Mouse (Mus musculus): ENCODE measurements around the gene Enah. TPM values are rescaled to one million over a fixed set of nuclear protein-coding genes. Genes with fewer than 3 reads are reported as not detected.

Enah gene
- total RNA-seq, 4 experiments from 2014 or later = 153 to 192 (median 162) TPM

DNA sequence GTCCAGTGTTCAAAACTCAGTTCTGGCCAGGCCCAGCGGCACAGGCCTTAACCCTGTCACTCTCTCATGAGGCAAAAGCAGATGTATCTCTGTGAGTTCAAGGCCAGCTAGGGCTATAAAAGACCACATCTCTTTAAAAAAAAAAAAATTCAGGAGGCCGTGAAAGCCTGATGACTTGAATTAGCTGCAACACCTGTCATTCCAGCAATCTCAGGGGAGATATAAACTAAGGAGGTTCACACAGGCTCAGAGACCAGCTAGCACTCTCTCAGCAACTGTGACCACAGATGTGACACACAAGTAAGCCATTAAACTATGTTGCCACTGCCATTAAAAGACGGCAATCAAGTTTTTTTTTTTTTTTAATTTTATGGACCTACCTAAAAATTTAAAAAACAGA, 56.0 kb downstream of the Enah start:
- DNase-seq (ENCODE audit: low spot score in 2 of 2) = no peak

DNA sequence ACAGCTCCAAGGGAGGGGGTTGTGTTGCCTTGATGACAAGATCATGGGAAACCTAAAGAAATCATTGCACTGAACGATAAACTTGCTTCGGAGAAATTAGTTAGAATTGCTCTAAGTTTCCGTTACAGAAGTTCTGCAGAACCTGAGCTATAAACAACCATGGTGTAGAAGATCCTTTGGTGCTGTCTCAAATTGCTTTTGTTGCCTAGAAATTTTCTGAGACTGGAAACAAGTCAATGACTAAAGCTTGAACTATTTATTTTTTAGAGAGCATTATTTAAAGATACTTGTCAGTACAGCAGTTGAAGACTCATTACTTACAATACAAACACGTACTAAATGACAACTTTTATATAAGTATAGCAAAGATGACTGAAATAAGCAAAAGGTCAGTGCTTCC, 56.4 kb downstream of the Enah start:
- no peak for DNase-seq (ENCODE audit: low spot score in 2 of 2)

DNA sequence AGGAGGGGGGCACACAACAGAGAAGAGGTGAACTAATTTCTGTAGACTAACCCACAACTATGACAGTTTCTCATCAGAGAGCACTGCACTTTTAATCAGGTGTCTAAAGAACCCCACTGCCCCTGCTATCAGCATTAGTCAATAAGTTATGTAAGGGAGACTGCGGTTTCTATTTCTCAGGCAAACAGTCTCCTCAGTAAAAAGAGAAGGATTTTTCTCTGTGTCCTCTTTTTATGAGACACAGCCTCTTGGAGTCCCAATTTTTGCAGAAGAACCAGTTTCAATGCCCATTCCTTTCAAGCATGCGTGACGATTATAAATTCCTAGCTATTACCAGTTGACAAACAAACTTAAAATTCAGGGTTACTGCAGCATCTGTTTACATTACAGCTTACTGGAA, 59.4 kb downstream of the Enah start:
- DNase-seq (ENCODE audit: low spot score in 2 of 2) = no peak

DNA sequence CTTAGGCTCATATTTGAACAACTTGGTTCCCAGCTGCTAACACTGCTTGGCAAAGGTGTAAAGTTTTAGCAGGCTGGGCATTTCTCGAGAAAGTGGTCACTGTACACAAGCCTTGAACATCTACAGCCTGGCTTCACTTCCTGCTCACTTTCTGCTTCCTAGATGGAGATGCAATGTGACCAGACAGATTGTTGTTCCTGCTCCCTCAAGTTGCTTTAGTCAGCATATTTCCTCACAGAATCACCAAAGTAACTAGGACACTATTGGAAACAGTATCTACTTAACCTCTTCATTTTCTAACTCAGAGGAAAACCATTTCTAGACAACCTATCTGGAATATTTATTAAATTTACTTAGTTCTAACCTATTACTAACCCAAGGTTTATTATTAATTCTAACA, 61.4 kb downstream of the Enah start:
- no peak for DNase-seq (ENCODE audit: low spot score in 2 of 2)

DNA sequence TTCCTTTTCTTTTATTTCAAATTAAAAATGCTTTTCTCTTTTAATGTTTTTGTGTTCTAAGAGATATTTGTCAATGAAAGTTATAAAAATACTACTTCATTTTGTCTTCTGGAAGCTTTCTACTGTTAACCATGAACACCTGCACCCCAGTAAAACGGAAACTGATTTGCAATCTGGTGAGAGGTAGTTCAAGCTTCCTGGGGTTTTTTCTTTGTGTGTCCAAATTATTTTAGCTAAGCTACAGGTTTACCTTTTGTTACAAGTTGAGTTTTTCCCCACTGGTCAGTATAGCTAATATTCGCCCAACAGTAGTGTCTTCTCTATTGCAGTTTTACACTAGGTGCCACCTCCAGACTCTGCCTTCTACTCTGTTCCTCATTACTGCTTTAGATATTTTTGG, 62.1 kb downstream of the Enah start:
- no peak for DNase-seq (ENCODE audit: low spot score in 2 of 2)

DNA sequence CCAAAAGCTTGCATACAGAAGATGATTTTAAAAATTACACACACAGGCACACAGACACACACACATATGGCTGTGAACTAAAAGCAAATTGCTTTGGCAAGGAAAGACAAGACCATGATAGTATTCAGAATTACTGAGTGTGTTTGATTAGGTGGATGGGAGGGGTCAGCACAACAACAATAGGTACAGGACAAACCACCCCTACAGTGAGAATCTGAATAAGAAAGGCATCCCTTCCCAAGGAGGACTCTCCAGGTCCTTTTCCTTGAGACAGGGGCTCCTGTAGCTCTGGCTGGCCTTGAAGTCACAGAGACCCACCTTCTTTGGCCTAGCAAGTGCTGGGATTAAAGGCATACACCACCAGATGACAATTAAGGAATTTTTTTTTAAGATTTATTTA, 66.2 kb downstream of the Enah start:
- no peak for DNase-seq (ENCODE audit: low spot score in 2 of 2)

DNA sequence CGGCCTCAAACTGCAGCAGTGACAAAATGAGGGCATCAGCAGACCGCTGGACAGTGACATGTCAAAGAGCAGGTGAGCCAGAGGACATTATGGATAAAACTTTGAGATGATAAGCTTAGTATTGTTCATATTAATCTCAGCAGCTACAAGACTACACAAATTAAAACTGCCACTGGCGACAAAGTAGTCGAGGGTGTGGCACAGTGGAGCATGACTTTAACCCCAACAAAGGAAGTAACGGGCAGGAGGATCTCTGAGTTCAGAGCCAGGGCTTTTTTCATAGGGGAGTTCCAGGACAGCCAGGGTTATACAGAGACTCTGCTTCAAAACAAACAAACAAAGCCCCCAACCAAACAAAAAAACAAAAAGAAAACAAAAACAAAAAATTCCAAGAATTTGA, 68.5 kb downstream of the Enah start:
- no peak for DNase-seq (ENCODE audit: low spot score in 2 of 2)

DNA sequence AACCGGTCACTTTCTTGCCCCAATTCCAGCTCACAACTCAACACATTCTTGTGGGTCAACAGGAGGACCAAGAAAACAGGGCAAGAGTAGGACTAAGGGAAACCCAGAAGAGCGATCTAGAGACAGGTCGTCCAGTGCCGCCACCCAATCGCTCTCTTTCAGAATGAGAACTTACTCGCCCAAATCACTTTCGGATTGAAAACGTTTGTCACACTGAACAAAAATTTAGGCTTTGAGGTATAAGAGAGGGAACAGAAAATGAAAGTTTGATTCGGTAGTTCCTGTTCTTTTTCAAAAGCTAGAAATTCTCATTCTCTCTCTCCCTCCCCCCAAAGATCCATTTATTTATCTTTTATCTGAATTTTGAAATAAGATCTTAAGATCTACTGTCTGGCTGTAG, 69.1 kb downstream of the Enah start:
- DNase-seq (ENCODE audit: low spot score in 2 of 2) = no peak

DNA sequence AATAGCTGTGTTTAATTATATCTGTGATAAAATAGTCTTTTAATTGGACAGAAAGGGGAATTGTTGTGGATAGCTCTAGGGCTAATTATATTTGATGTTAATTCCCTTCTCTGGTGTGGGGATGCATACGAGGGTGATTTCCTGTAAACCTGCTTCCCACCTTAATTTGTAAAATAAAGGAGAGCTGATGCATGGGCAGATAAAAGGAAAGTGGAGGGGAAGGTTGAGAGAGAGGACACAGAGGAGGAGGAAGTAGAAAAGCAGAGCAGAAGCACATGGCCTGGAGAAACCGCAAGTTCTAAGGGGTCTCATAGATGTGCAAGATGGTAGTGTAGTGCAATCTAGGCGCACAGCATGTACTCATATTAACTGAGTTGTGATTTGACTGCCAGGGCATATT, 71.6 kb downstream of the Enah start:
- DNase-seq (ENCODE audit: low spot score in 2 of 2) = no peak

DNA sequence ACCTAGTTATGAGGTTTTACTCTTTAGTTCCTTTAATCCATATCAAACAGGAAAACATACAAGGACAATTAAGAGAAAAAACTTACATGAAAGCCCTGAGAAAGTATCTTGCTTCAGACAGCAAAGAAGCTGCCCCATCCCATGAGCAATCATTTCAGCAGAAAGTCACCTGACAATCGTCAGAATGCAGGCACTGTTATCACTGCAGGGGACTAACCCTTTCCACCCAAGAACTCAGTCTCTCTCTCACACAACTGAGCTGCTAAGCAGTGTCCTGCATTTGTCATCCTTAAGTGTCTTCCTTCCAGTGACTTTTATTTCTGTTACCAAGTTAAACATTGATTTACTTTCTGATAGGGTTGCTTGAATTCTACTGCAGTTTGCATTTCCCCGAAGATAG, 82.7 kb downstream of the Enah start:
- no peak for DNase-seq (ENCODE audit: low spot score in 2 of 2)

DNA sequence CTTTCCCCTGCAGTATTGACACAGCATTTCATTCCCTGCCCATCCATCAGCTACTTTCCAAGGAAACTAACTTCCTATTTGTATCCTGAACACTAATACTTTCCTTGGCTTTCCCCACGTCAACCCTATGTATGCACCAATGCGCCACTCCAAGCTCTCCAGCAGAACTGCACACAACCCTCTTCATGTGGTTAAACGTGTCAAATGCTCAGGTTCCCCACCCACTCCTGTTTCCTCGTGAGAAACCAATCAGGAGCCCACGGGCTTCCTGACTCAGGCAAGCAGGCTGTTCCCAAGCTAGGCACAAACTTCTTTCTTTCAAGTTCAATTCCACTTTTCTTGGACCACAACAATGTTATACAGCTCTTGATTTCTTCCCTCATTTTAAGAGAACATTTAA, 91.4 kb downstream of the Enah start:
- DNase-seq (ENCODE audit: low spot score in 2 of 2) = no peak

DNA sequence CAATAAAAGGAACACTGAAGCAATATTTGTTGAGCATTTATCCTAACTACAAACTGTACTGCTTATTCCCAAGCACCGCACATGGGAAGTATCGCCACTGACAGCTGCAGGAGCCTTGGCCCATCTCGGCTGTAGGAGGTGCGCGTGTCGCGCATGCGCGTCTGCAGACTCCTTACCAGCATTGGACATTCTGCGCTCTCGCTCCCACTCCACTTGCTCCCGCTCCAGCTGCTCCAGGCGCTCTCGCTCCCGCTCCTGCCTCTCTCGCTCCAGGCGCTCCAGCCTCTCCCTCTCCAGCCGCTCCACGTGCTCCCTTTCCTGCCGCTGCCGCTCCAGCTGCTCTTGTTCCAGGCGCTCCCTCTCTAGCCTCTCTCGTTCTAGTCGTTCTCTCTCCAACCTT, 96.4 kb downstream of the Enah start:
- peak; percentile 11 to 76 for DNase-seq (ENCODE audit: low spot score in 2 of 2)

DNA sequence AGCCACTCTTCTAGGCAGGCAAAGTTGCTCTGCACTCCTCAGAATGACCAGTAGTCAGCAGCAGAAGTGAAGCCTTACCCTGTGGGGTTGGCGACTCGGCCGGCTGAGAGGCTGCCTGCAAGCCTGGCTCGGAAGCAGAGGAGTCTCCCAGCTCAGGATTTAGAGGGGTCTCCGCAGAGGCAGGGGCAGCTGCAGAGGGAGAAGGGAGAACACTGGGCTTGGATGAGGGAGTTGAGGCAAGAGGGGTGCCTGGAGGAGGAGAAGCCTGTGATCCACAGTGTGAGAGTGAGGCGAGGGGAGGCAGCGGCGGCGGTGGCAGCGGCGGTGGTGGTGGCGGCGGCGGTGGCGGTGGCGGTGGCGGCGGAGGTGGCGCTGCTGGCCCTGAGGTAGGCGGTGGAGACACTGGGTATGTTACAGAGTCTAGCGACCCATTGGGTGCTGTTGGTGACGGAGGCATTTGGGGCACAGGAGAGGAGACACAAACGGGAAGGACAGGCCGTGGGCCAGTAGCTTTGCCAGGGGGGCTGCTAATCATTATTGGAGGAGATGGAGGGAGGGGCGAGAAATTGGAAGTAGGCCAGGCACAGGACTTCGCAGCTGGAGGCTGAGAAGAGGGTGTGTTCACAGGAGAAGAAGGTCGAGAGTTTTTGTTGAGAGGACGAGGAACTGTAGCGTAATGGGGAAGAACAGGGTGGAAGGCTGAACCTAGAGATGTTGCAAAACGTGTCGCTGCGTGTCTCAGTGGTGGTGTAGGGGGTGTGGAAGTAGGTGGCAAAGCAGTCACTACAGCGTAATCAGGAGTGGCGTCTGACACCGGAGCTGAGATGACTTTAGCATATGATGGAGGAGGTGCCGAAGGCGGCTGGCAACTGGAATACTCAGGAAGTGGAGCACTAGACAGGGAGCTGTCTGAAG, 98.0 kb downstream of the Enah start:
- DNase-seq (ENCODE audit: low spot score in 2 of 2) = peak in 1 of 2 experiments; percentile 22

DNA sequence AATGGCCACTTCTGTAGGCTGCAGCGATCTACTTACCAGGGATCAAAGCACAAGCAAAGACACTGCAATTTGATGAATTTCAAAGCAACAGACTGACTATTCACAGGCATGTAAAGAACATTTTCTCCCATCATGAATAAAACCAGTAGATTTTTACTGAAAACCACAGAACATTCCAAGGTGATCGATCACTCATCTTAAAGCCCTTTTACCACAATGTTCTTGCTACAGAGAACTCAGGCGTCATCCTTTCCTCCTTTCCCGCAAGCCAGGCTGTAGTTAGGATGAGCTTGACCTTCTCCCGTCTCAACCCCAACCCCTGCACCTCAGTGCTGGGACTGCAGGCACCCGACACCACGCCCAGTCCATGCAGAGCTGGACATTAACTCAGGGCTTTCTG, 107.9 kb downstream of the Enah start:
- no peak for DNase-seq (ENCODE audit: low spot score in 2 of 2)

DNA sequence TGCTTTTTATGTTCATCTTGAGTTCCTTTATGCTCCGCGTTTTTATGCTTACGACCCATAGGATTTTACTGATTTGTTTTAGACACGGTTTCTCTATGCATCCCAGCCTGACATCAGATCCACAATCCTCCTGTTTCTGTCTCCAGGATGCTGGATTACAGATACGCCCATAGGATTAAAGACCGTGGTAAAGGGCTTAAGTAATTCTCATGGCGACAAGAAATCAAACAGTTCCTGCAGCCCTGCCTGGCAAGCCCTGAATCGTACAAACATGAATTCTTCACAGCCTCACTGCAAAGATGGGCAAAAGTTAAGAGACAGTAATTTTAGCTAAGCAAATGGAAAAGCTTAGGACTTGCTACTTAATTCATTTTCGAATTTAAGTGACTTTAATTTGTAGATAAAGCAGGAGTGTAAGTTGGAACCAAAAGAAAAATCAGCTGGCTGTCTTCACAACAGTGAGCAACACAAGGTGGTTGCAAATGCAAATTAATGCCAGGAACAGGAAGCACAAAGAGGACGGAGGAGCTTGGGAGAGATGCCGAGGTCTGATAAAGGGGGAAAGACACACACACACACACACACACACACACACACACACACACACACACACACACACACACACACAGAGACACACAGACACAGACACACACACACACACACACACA, 118.0 kb downstream of the Enah start:
- no peak for DNase-seq (ENCODE audit: low spot score in 2 of 2)

DNA sequence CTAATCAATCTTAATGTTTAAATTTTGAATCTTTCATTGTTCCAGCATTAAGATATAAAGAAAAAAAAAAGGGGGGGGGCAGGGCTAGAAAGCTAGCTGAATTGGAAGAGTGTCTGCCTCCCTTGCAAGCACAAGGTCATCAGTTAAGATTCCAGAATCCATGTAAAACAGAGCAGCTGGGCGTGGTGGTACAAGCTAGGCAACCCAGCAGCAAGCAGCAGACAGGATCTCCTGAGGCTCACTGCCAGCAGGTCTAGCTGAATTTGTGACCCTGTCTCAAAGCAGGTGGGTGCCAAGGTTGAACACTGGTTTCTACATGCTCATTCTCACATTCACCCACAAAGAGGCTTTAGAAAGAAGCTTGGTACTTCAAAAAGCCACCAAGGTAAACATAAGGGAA, 118.9 kb downstream of the Enah start:
- no peak for DNase-seq (ENCODE audit: low spot score in 2 of 2)

DNA sequence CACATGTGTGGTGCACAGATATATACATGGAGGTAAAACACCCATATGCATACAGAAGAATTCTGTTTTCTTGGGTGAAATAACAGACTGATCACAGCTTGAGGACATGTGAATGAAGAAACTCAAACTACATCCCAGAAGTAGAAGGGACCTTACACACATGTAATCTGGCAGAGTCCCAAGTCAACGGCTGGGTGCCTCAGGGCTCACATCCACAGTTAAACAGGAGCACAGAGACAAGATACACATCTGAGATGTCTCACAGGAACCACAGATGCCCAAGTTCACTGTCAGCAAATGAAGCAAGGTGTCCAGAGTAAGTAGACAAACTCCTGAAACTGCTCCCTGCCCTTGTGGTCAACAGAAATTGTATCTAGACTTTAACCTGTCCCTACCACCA, 120.8 kb downstream of the Enah start:
- DNase-seq (ENCODE audit: low spot score in 2 of 2) = no peak

DNA sequence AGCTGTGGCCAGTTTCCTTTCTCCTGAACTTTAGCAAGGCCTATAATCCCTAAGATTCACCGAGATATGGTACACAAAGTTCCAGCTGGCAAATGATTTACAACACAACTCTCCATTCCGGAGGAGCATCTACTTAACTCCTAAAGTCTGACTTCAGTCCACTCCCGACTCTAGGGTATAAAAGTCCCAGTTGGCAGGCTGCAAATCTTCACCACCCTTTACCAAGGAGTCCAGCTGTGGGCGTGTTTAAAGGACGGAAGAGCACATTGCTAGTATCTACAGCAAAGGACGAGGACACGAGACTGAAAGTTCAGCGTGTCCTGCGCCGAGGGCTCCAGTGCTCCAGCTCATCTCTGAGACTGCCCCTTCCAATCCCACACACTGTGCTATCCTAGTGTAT, 122.8 kb downstream of the Enah start:
- no peak for DNase-seq (ENCODE audit: low spot score in 2 of 2)

DNA sequence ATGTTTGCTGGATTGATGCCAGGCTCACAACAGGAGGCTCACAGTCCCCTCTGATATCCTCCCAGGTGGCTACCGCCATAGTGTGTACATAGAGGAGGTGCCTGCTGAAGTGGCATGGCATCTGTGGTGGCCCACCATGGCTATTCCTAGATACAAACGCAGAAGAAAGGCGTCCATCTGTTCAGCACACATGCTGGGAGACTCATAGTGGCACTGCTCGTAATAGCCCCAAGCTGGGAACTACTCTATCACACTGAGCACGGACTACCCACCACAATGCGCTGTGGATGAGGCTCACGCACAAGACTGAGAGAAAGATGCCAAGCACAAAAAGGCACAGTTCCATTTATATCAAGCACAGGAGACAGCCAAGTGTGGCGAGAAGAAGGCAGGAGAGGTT, 126.1 kb downstream of the Enah start:
- DNase-seq (ENCODE audit: low spot score in 2 of 2) = peak in 1 of 2 experiments; percentile 79

DNA sequence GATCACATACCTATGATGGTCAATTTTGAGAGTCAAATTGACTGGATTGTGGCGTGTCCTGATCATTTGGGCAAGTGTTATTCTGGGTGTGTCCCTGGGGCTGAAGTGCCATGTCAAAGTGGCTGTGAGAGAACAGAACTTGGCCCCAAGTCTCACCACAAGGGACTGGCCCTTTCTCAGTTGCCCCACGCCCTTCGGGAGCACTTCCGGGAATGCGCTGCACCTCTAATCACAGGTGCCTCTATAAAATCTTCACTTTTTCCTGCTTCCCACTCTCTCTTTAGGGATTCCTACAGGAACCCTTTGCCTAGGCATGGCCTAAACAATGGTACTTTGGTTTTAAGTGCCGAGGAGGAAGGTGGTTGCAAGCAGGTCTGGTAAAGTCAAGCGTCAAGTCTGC, 130.1 kb downstream of the Enah start:
- DNase-seq (ENCODE audit: low spot score in 2 of 2) = no peak

DNA sequence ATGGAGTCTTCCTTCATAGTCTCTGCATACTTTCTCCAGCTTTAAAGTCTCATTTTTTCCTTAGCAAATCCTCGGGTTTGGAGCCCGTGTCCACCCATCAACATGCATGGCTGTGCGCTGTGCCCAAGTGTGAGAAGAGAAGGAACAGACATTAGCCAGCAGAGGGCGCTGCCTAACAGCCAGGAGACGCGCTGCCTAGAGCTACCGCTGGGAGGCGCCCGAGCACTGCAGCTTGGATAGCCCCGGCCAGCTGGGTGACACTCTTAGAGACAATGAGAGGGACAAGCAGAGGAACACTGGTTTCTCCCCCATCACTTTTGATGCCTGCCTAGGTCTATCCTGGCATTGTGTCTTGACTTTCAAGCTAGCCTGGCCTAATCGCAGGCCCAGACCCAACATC, 131.0 kb downstream of the Enah start:
- peak; percentile 57 to 93 for DNase-seq (ENCODE audit: low spot score in 2 of 2)

DNA sequence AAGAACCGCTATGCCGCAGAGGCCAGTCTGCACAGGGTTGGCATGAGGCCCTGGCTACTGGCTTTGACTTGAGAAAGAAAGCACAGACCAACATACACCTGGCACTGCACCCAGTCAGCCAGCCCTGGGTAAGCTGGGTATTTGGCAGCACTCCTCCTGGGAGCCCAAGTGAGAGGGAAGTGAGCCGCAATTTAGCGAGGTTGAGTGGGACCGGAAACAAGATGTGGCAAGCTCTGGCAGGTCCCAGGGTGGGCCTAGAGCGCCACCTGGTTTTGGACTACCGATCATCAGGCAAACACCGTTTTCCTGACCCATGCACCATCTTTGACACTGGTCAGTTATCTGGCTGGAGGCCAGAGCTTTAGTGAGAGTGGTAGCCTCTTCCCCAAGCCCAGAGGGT, 138.3 kb downstream of the Enah start:
- peak in 1 of 2 experiments; percentile 26 for DNase-seq (ENCODE audit: low spot score in 2 of 2)

DNA sequence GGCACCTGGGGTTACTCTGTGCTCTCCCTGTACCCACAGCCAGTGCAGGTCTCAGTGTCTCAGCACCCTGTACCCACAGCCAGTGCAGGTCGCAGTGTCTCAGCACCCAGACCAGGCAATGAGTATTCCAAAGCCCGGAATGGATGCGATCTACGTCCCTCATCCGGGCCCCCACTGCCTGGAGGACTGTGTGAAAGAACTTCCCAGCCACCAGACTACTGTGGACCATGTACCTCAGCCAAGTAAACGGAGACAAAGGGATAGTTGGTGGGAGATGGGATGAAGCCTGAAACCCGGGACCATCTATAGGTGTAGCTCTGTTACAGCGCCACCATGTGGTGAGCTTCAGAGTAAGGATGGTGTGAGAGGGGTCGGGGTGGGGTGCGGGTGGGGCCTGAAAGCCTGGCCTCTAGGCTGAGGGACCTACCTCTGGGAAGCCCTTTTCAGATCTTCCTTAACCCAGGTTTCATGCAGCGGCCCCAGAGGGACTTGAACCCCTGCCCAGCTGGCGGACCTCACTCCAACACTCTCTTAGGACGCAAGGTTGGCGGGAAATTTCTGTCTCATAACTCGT, 139.0 kb downstream of the Enah start:
- no peak for DNase-seq (ENCODE audit: low spot score in 2 of 2)

Data from left cerebral cortex, adult 8-10 months (tissue).